Mouse (Mus musculus): ENCODE measurements at regions not wholly inside any gene's neighbourhood (a gene's known extent, or its start where the extent isn't known, plus 50 kb on each side); places are given as distances from the start of the nearest gene placed in this dataset.

DNA sequence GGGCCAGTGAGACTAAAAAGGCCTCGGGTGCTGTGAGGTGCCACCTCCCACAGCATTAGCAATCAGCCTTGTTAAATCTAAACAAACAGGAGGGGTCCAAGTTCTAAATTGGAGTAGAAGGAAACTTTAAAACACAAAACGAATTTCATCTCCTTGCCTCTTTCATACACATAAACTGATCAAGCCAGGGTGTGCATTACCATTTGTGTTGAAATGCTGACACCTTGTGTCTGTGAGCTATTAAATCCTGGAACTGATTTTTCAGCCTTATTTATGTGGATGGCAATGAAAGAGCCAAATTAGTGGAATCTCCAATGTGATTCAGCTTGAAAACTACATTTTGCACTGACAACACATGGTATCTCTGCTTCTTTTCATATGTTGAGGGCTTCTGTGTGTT lies 114.8 kb downstream of the Pcsk1 start:
- Histone ChIP-seq H3K9me3 (ENCODE audit: control insufficient read depth, low read length) (no peaks in the 10 kb centered on the region), H3K4me3 (replicated peaks; ENCODE audit: low read length) (no peak overlapping the region), H3K36me3 (ENCODE audit: control insufficient read depth, insufficient read depth) (no peaks in the 10 kb centered on the region), H3K27me3 (replicated peaks; ENCODE audit: control insufficient read depth, insufficient read depth, low read length) (no peaks in the 10 kb centered on the region), H3K4me1 (replicated peaks; ENCODE audit: control insufficient read depth, insufficient read depth, low read length) (no peaks in the 10 kb centered on the region), H3K4me2 (ENCODE audit: low read length) (no peak overlapping the region), H3K27ac (ENCODE audit: low read length) (no peak overlapping the region), H3K9ac (replicated peaks; ENCODE audit: low read depth, low read length) (no peak overlapping the region)
- WGBS = 18% methylated on average over 2 of the region's 2 CpGs
- peak; percentile 71 for ATAC-seq

DNA sequence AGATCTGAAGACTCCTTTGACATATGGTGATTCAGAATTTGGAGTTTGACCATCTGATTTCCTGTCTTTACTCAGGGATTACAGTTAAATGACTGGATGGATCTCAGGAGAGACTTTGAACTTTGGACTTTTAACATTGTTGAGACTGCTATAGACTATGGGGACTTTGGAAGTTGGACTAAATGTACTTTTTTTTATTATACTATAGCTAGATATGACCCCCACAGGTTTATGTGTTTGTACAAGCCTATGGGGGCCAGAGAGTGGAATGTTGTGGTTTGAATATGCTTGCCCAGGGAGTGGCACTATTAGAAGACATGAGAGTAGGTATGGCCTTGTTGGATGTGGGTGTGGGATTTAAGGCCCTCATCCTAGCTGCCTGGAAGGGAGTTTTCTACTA lies 134.3 kb downstream of the Pcsk1 start:
- H3K4me3 ChIP-seq (replicated peaks; ENCODE audit: low read length) = no peak overlapping the region
- no peaks in the 10 kb centered on the region for H3K9me3 ChIP-seq (ENCODE audit: control insufficient read depth, low read length)
- H3K36me3 ChIP-seq (ENCODE audit: control insufficient read depth, insufficient read depth) = no peaks in the 10 kb centered on the region
- H3K4me2 ChIP-seq (ENCODE audit: low read length) = no peak overlapping the region
- no peaks in the 10 kb centered on the region for H3K27me3 ChIP-seq (replicated peaks; ENCODE audit: control insufficient read depth, insufficient read depth, low read length)
- no peak overlapping the region for H3K9ac ChIP-seq (replicated peaks; ENCODE audit: low read depth, low read length)
- H3K4me1 ChIP-seq (replicated peaks; ENCODE audit: control insufficient read depth, insufficient read depth, low read length) = no peaks in the 10 kb centered on the region
- ATAC-seq = no peak
- no peak overlapping the region for H3K27ac ChIP-seq (ENCODE audit: low read length)

DNA sequence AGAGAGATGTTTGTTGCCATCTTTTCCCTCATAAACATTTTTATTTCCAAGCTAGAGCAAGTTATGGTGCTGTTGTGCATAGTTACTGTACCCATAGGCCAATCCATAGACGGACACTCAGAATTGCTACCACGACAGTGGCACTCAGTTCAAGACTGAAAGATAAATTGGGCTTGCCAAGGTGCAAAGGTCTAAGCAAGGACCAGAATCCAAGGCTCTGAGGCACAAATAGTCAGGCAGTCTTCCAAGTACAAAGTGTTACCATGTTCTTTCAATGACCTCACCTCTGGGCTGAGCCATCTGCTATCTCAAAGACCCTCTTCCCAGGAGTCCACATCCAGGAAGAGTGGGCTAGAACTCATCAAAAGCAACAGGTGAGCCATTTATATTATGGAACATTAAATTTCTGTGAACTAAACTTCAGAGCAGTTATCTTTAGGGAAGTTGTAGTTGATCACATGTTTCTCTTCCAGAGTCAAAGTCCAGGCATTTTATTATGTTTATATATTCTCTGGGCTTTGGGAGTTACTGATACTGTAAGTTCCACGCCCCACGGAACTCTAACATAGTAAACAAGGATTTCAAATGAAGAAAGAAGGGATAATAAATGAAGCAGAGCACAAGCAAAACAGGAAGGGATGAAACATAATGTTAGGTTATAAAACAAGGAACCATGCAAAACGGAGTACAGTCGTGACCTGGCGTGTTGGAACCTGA lies 136.1 kb downstream of the Pcsk1 start:
- Histone ChIP-seq H3K9ac (replicated peaks; ENCODE audit: low read depth, low read length) (no peak overlapping the region), H3K27ac (ENCODE audit: low read length) (no peak overlapping the region), H3K4me3 (replicated peaks; ENCODE audit: low read length) (no peak overlapping the region), H3K27me3 (replicated peaks; ENCODE audit: control insufficient read depth, insufficient read depth, low read length) (no peaks in the 10 kb centered on the region), H3K4me1 (replicated peaks; ENCODE audit: control insufficient read depth, insufficient read depth, low read length) (no peaks in the 10 kb centered on the region), H3K9me3 (ENCODE audit: control insufficient read depth, low read length) (no peaks in the 10 kb centered on the region), H3K36me3 (ENCODE audit: control insufficient read depth, insufficient read depth) (no peaks in the 10 kb centered on the region), H3K4me2 (ENCODE audit: low read length) (no peak overlapping the region)
- WGBS = 92% methylated on average over 7 of the region's 7 CpGs
- ATAC-seq = no peak

- Histone ChIP-seq H3K27me3 (replicated peaks; ENCODE audit: control insufficient read depth, insufficient read depth, low read length) (no peaks in the 10 kb centered on the region), H3K36me3 (ENCODE audit: control insufficient read depth, insufficient read depth) (no peaks in the 10 kb centered on the region), H3K4me2 (ENCODE audit: low read length) (no peak overlapping the region), H3K9me3 (ENCODE audit: control insufficient read depth, low read length) (no peaks in the 10 kb centered on the region), H3K4me1 (replicated peaks; ENCODE audit: control insufficient read depth, insufficient read depth, low read length) (no peaks in the 10 kb centered on the region), H3K27ac (ENCODE audit: low read length) (no peak overlapping the region), H3K9ac (replicated peaks; ENCODE audit: low read depth, low read length) (no peak overlapping the region), H3K4me3 (replicated peaks; ENCODE audit: low read length) (no peak overlapping the region)
- peak; percentile 62 for ATAC-seq
- WGBS = 24% methylated on average over 5 of the region's 5 CpGs
Measured at GRCm38 (mm10) chr13:75227616-75228277, 138.1 kb downstream of the Pcsk1 start.

- no peaks in the 10 kb centered on the region for H3K27me3 ChIP-seq (replicated peaks; ENCODE audit: control insufficient read depth, insufficient read depth, low read length)
- H3K4me2 ChIP-seq (ENCODE audit: low read length) = no peak overlapping the region
- H3K9ac ChIP-seq (replicated peaks; ENCODE audit: low read depth, low read length) = no peak overlapping the region
- no peaks in the 10 kb centered on the region for H3K36me3 ChIP-seq (ENCODE audit: control insufficient read depth, insufficient read depth)
- H3K9me3 ChIP-seq (ENCODE audit: control insufficient read depth, low read length) = no peaks in the 10 kb centered on the region
- no peak overlapping the region for H3K4me3 ChIP-seq (replicated peaks; ENCODE audit: low read length)
- ATAC-seq = peak; percentile 40; the same call in 1 of the 2 replicates
- H3K4me1 ChIP-seq (replicated peaks; ENCODE audit: control insufficient read depth, insufficient read depth, low read length) = no peaks in the 10 kb centered on the region
- WGBS = 25% methylated on average over 2 of the region's 2 CpGs
- no peak overlapping the region for H3K27ac ChIP-seq (ENCODE audit: low read length)
Measured at GRCm38 (mm10) chr13:75236424-75236823, 146.8 kb downstream of the Pcsk1 start.

All from forebrain, embryonic 16.5 days (tissue).